Mouse (Mus musculus): Measurements from ENCODE around the gene Sc5d. TPM values are rescaled to one million over a fixed set of nuclear protein-coding genes. Genes with fewer than 3 reads are reported as not detected.
A peak's percentile ranks its signal among the peaks of the same experiment; 100 is the strongest.

Gene Sc5d
- polyA plus RNA-seq, 1 experiment from 2014 or later, result 59.6 TPM

DNA sequence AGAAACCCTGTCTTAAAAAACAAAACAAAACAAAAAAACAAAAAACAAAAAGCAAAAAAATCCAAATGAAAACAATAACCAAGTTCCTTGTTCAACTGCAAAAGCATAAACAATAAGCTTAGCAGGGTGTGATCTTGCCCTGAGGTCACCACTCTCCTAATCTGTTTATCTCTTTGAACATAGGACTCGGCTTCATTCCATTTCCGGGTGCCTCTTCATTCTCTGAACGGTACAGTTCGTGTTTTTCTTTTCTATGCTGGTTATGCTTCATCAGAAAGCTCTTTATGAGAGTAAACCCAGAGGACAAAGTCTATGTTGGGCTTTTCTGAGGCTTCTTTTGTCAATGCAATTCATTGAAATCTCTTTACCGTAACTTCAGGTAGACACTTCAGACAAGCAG, 19.9 kb downstream of the Sc5d start:
- H3K36me3 ChIP-seq (ENCODE audit: control insufficient read depth, insufficient read depth, low read length), result no peaks in the 10 kb centered on the region
- 0 out of 2 replicates have a peak, but pooled peaks cover 4% of the 10 kb centered on the region for H3K4me1 ChIP-seq (ENCODE audit: control insufficient read depth, insufficient read depth, low read length)
- no peaks in the 10 kb centered on the region for H3K27me3 ChIP-seq (ENCODE audit: control insufficient read depth, insufficient read depth, low read length)
- ATAC-seq (ENCODE audit: insufficient number of reproducible peaks, insufficient read depth, low FRiP score, low read depth), result no peak
- no peak overlapping the region for H3K4me3 ChIP-seq (ENCODE audit: low read depth, low read length)
- H3K9me3 ChIP-seq (ENCODE audit: control insufficient read depth, low read depth, low read length), result no peaks in the 10 kb centered on the region
- no peak overlapping the region for H3K4me2 ChIP-seq (replicated peaks; ENCODE audit: low read depth, low read length)
- whole genome bisulfite sequencing, result 68% methylated on average over 5 of the region's 5 CpGs
- H3K27ac ChIP-seq (ENCODE audit: low read length), result no peak overlapping the region
- no peak overlapping the region for H3K9ac ChIP-seq (replicated peaks; ENCODE audit: low read depth, low read length)

DNA sequence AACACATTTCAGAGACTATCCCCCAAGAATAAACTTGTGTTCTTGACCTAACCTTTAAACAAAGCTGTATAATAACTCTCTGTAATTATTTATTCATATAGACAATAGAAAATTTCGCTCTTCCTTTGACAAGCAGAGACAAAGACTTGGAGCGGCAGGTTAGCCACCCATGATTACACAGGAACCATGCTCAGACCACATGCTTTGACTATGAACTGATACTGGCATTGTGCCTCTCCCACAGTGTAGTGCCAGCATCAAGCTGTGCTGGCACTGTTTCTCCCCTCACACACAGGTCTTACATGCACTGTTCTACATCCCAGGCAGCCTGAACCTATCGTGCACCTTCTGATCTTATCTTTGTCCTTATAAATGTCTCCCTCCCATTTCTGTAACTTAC, 23.0 kb downstream of the Sc5d start:
- WGBS, result 75% methylated on average over 3 of the region's 3 CpGs
- H3K36me3 ChIP-seq (ENCODE audit: control insufficient read depth, insufficient read depth, low read length), result no peaks in the 10 kb centered on the region
- no peak for ATAC-seq (ENCODE audit: insufficient number of reproducible peaks, insufficient read depth, low FRiP score, low read depth)

DNA sequence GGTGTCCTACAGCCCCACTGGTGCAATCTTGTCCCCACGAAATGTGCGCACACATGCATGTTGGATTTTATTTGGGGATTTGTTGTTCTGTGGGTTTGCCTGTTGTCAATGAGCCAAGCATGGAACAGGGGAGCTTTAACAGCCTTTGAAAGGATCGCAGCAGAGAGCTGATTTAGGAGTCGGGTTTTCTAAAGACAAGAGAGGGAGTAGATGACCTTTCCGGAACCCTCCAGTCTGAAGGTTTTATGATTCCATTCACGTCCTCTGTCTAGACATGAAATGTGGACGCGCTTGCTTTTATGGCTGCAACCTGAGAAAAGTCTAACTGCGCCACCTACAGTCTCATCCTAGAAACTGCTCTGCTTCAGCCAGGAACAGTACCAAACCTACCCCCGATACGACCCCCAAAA, 23.5 kb downstream of the Sc5d start:
- H3K9me3 ChIP-seq (ENCODE audit: control insufficient read depth, low read depth, low read length), result no peaks in the 10 kb centered on the region
- peaks cover 4% of the 10 kb centered on the region; the same call in 1 of the 2 replicates for H3K4me1 ChIP-seq (ENCODE audit: control insufficient read depth, insufficient read depth, low read length)
- no peak overlapping the region for H3K4me3 ChIP-seq (ENCODE audit: low read depth, low read length)
- no peak overlapping the region for H3K27ac ChIP-seq (ENCODE audit: low read length)
- 19% methylated on average over 11 of the region's 11 CpGs for whole genome bisulfite sequencing
- peak overlapping the region; percentile 19 for H3K4me2 ChIP-seq (replicated peaks; ENCODE audit: low read depth, low read length)
- no peak for ATAC-seq (ENCODE audit: insufficient number of reproducible peaks, insufficient read depth, low FRiP score, low read depth)
- H3K27me3 ChIP-seq (ENCODE audit: control insufficient read depth, insufficient read depth, low read length), result no peaks in the 10 kb centered on the region
- H3K9ac ChIP-seq (replicated peaks; ENCODE audit: low read depth, low read length), result no peak overlapping the region
- H3K36me3 ChIP-seq (ENCODE audit: control insufficient read depth, insufficient read depth, low read length), result no peaks in the 10 kb centered on the region

More for the DNA sequence above, 23.0 kb downstream of the Sc5d start:
- no peak overlapping the region for H3K9ac ChIP-seq (replicated peaks; ENCODE audit: low read depth, low read length)
- no peaks in the 10 kb centered on the region for H3K27me3 ChIP-seq (ENCODE audit: control insufficient read depth, insufficient read depth, low read length)
- H3K9me3 ChIP-seq (ENCODE audit: control insufficient read depth, low read depth, low read length), result no peaks in the 10 kb centered on the region
- H3K4me2 ChIP-seq (replicated peaks; ENCODE audit: low read depth, low read length), result no peak overlapping the region
- H3K4me3 ChIP-seq (ENCODE audit: low read depth, low read length), result no peak overlapping the region
- H3K4me1 ChIP-seq (ENCODE audit: control insufficient read depth, insufficient read depth, low read length), result peaks cover 4% of the 10 kb centered on the region; the same call in 1 of the 2 replicates
- H3K27ac ChIP-seq (ENCODE audit: low read length), result no peak overlapping the region

DNA sequence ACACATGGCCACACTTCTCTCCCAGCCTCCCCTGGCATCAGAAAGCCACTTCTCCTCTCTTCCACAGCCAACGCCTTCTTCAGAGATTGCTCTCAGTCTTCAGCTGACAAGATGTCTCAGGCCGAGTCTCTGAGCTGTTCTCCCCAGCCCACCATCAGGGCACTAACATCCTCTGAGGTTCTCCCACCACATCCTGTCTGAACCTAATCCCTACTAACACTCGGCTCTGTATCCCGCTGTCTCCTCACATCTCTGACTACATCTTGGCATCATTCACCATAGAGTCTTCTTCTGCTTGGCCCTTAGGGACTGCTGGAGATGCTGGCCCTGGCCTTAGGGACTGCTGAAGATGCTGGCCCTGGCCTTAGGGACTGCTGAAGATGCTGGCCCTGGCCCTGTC, 25.2 kb downstream of the Sc5d start:
- H3K4me3 ChIP-seq (ENCODE audit: low read depth, low read length), result no peak overlapping the region
- WGBS, result 80% methylated on average over 4 of the region's 4 CpGs
- H3K9me3 ChIP-seq (ENCODE audit: control insufficient read depth, low read depth, low read length), result no peaks in the 10 kb centered on the region
- peaks cover 4% of the 10 kb centered on the region; the same call in 1 of the 2 replicates for H3K4me1 ChIP-seq (ENCODE audit: control insufficient read depth, insufficient read depth, low read length)
- no peak overlapping the region for H3K4me2 ChIP-seq (replicated peaks; ENCODE audit: low read depth, low read length)
- H3K27ac ChIP-seq (ENCODE audit: low read length), result no peak overlapping the region
- no peak for ATAC-seq (ENCODE audit: insufficient number of reproducible peaks, insufficient read depth, low FRiP score, low read depth)
- H3K36me3 ChIP-seq (ENCODE audit: control insufficient read depth, insufficient read depth, low read length), result no peaks in the 10 kb centered on the region
- no peaks in the 10 kb centered on the region for H3K27me3 ChIP-seq (ENCODE audit: control insufficient read depth, insufficient read depth, low read length)
- no peak overlapping the region for H3K9ac ChIP-seq (replicated peaks; ENCODE audit: low read depth, low read length)

DNA sequence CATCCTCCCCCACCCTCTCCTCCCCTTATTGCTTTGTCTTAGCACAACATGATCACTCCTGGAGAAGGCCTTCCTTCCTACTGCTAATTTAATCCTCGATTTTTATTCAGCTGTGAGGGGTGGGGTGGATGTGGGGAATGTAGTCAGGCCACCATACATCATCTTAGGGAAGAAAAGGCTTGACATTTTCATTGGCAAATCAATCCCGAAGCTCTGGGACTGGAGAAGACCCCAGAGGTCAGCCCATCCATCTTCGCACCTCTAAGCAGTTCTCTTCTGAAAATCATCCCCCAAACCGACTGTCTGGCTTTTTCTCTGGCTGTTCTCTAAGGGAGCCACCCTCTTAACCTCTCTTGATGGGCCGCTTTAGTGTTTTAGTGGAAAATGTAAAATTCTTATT, 32.9 kb downstream of the Sc5d start:
- Histone ChIP-seq H3K36me3 (ENCODE audit: control insufficient read depth, insufficient read depth, low read length) (no peaks in the 10 kb centered on the region), H3K4me3 (ENCODE audit: low read depth, low read length) (no peak overlapping the region), H3K4me2 (replicated peaks; ENCODE audit: low read depth, low read length) (no peak overlapping the region), H3K27me3 (ENCODE audit: control insufficient read depth, insufficient read depth, low read length) (no peaks in the 10 kb centered on the region), H3K9me3 (ENCODE audit: control insufficient read depth, low read depth, low read length) (no peaks in the 10 kb centered on the region), H3K27ac (ENCODE audit: low read length) (no peak overlapping the region), H3K9ac (replicated peaks; ENCODE audit: low read depth, low read length) (no peak overlapping the region), H3K4me1 (ENCODE audit: control insufficient read depth, insufficient read depth, low read length) (no peaks in the 10 kb centered on the region)
- WGBS, result 24% methylated on average over 5 of the region's 5 CpGs
- ATAC-seq (ENCODE audit: insufficient number of reproducible peaks, insufficient read depth, low FRiP score, low read depth), result no peak

DNA sequence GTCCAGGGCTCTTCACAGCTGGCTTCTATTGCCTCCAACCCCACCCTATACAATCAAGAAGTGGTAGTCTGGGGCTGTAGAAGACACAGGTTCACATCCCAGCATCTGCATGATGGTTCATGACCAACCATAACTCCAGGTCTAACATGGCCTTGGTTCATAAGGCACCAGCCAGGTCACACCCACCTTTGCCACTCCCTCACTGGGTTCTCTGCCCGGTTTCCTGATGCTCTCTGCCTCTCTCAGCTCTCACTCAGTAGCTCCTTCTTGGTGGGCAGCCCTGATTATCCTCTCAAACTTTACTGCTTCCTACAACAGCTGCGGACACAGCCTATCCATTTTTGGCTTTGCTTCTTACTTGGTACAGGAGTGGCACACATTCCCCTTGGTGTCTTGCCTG, 33.7 kb downstream of the Sc5d start:
- no peak for ATAC-seq (ENCODE audit: insufficient number of reproducible peaks, insufficient read depth, low FRiP score, low read depth)
- no peaks in the 10 kb centered on the region for H3K27me3 ChIP-seq (ENCODE audit: control insufficient read depth, insufficient read depth, low read length)
- no peak overlapping the region for H3K9ac ChIP-seq (replicated peaks; ENCODE audit: low read depth, low read length)
- H3K4me1 ChIP-seq (ENCODE audit: control insufficient read depth, insufficient read depth, low read length), result no peaks in the 10 kb centered on the region
- no peak overlapping the region for H3K4me3 ChIP-seq (ENCODE audit: low read depth, low read length)
- no peak overlapping the region for H3K27ac ChIP-seq (ENCODE audit: low read length)
- H3K9me3 ChIP-seq (ENCODE audit: control insufficient read depth, low read depth, low read length), result no peaks in the 10 kb centered on the region
- WGBS, result 67% methylated on average over 2 of the region's 2 CpGs
- H3K4me2 ChIP-seq (replicated peaks; ENCODE audit: low read depth, low read length), result no peak overlapping the region
- H3K36me3 ChIP-seq (ENCODE audit: control insufficient read depth, insufficient read depth, low read length), result no peaks in the 10 kb centered on the region

DNA sequence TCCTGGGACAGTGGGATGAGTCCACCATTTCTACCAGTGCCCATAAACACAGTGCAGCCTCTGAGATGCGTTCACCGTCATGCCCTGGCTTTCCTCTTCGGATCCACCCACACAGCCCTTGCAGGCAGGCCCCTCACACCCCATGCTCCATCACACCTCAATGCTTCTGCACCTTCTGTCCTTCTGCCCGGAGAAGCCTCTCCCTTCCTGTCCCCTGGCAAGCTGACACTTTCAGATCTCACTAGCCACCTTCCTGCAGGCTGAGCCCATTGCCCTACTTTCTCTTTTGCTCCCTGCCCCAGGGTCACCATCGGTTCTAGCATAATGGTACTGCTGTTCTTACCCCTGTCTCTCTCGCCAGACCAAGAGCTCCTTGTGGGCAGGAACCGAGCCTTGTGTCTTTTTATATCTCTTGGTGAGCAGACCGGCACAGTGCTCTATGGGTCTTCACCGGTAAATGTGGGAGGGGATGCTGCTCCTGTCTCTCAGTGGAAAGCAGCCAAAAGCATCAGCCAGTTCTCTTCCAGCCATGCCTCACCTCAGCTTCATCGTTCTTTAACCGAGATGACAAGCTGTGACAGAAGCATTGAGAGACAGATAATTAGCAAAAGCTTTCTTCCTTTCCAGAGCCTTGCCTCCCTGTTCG, 34.5 kb downstream of the Sc5d start:
- no peak overlapping the region for H3K4me3 ChIP-seq (ENCODE audit: low read depth, low read length)
- no peaks in the 10 kb centered on the region for H3K27me3 ChIP-seq (ENCODE audit: control insufficient read depth, insufficient read depth, low read length)
- no peaks in the 10 kb centered on the region for H3K4me1 ChIP-seq (ENCODE audit: control insufficient read depth, insufficient read depth, low read length)
- WGBS, result 53% methylated on average over 12 of the region's 12 CpGs
- no peaks in the 10 kb centered on the region for H3K36me3 ChIP-seq (ENCODE audit: control insufficient read depth, insufficient read depth, low read length)
- H3K9me3 ChIP-seq (ENCODE audit: control insufficient read depth, low read depth, low read length), result no peaks in the 10 kb centered on the region
- no peak overlapping the region for H3K9ac ChIP-seq (replicated peaks; ENCODE audit: low read depth, low read length)
- H3K27ac ChIP-seq (ENCODE audit: low read length), result no peak overlapping the region
- H3K4me2 ChIP-seq (replicated peaks; ENCODE audit: low read depth, low read length), result no peak overlapping the region
- ATAC-seq (ENCODE audit: insufficient number of reproducible peaks, insufficient read depth, low FRiP score, low read depth), result no peak

DNA sequence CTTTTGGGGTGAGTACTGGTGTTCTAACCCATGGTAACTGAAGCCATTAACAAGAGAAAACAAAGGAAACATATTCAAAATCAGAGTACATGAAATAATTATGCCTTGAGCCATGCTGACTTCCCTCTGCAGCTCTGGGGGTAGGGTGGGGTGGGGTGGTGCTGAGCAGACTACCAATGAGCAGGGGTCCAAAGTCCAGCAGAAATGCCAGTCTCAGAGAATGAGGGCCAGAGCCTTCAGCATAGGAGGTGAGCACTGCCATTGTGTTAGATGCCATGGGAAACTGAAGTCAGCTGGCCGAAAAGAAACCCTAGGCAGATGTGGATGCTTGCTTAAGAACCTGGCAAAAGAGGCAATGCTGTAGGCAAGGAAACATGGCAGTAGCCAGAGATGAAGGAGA, 36.3 kb downstream of the Sc5d start:
- Histone ChIP-seq H3K27me3 (ENCODE audit: control insufficient read depth, insufficient read depth, low read length) (no peaks in the 10 kb centered on the region), H3K4me1 (ENCODE audit: control insufficient read depth, insufficient read depth, low read length) (no peaks in the 10 kb centered on the region), H3K36me3 (ENCODE audit: control insufficient read depth, insufficient read depth, low read length) (no peaks in the 10 kb centered on the region), H3K9ac (replicated peaks; ENCODE audit: low read depth, low read length) (no peak overlapping the region), H3K9me3 (ENCODE audit: control insufficient read depth, low read depth, low read length) (no peaks in the 10 kb centered on the region), H3K4me3 (ENCODE audit: low read depth, low read length) (no peak overlapping the region), H3K4me2 (replicated peaks; ENCODE audit: low read depth, low read length) (no peak overlapping the region), H3K27ac (ENCODE audit: low read length) (no peak overlapping the region)
- WGBS, result 90% methylated on average over 1 of the region's 1 CpGs
- no peak for ATAC-seq (ENCODE audit: insufficient number of reproducible peaks, insufficient read depth, low FRiP score, low read depth)

Measured in stomach, embryonic 14.5 days (tissue).